Mouse (Mus musculus) limb, embryonic 12.5 days (tissue): ENCODE results near the gene Tmem199. TPM values are rescaled to one million over a fixed set of nuclear protein-coding genes. Genes with fewer than 3 reads are reported as not detected.
A peak's percentile ranks its signal among the peaks of the same experiment; 100 is the strongest.

Experiments used
- ATAC-seq: fragments of 200-750 bp; cut with Nextera tagmentation; 2 replicates; pipeline ENCODE4 v1.8.0; 2017; ENCODE audit warnings: low read depth, moderate TSS enrichment; ENCODE audit not compliant: insufficient number of reproducible peaks, insufficient read depth, low FRiP score, low TSS enrichment
- H3K27ac ChIP-seq: fragments of 300-500 bp; sonication (generic); 2 replicates; pipeline ENCODE4 v1.5.1; 2016; ENCODE audit warnings: mild to moderate bottlenecking, moderate library complexity
- H3K27me3 ChIP-seq: fragments of 300-500 bp; sonication (generic); 2 replicates; pipeline ENCODE4 v1.6.1; 2016; ENCODE audit warnings: mild to moderate bottlenecking, moderate library complexity
- H3K36me3 ChIP-seq: fragments of 300-500 bp; sonication (generic); 2 replicates; pipeline ENCODE4 v1.6.1; 2016; ENCODE audit warnings: mild to moderate bottlenecking, moderate library complexity
- H3K4me1 ChIP-seq: fragments of 300-500 bp; sonication (generic); replicated peaks from 2 replicates; pipeline ENCODE4 v1.6.1; 2016
- H3K4me2 ChIP-seq: fragments of 300-500 bp; sonication (generic); 2 replicates; pipeline ENCODE4 v1.6.1; 2016; ENCODE audit warnings: mild to moderate bottlenecking, moderate library complexity
- H3K4me3 ChIP-seq: fragments of 300-500 bp; sonication (generic); replicated peaks from 2 replicates; pipeline ENCODE4 v1.5.1; 2016; ENCODE audit warnings: mild to moderate bottlenecking
- H3K9ac ChIP-seq: fragments of 300-500 bp; sonication (generic); replicated peaks from 2 replicates; pipeline ENCODE4 v1.6.1; 2016; ENCODE audit warnings: mild to moderate bottlenecking, moderate library complexity
- H3K9me3 ChIP-seq: fragments of 300-500 bp; sonication (generic); 2 replicates; pipeline ENCODE4 v1.6.1; 2016; ENCODE audit warnings: mild to moderate bottlenecking, moderate library complexity
- WGBS: fragments of 180-500 bp; shearing (Covaris S2); methylation state at CpG from one replicate; pipeline ENCODE4 v1.1.7; 2016; 5-methylcytosine and 5-hydroxymethylcytosine counted together
- polyA plus RNA-seq: library from polyadenylated mRNA; unstranded; fragments of >200 nt; fragmentation: Nextera tagmentation; extraction: Ambion mirVana; gene quantifications from 2 replicates; pipeline ENCODE4 v1.2.1, GENCODE M21; 2016

Gene Tmem199
- polyA plus RNA-seq, 1 experiment from 2014 or later: 56.1 TPM

GRCm38 (mm10) chr11:78523241-78523955 lies 11.4 kb upstream of the Tmem199 start:
- no peaks in the 10 kb centered on the region for H3K27me3 ChIP-seq
- no peaks in the 10 kb centered on the region for H3K4me1 ChIP-seq
- no peak for ATAC-seq
- 89% methylated on average over 9 of the region's 9 CpGs for WGBS
- H3K9ac ChIP-seq: no peak overlapping the region
- H3K9me3 ChIP-seq: no peaks in the 10 kb centered on the region
- H3K27ac ChIP-seq: no peak overlapping the region
- H3K4me3 ChIP-seq: no peak overlapping the region
- no peak overlapping the region for H3K4me2 ChIP-seq
- peaks cover 99% of the 10 kb centered on the region for H3K36me3 ChIP-seq

GRCm38 (mm10) chr11:78522481-78522997 lies 10.6 kb upstream of the Tmem199 start:
- Histone ChIP-seq H3K4me3 (no peak overlapping the region), H3K9me3 (no peaks in the 10 kb centered on the region), H3K27ac (no peak overlapping the region), H3K27me3 (no peaks in the 10 kb centered on the region), H3K36me3 (peaks cover 99% of the 10 kb centered on the region), H3K9ac (no peak overlapping the region), H3K4me2 (no peak overlapping the region), H3K4me1 (no peaks in the 10 kb centered on the region)
- WGBS: 97% methylated on average over 1 of the region's 1 CpGs
- ATAC-seq: no peak

GRCm38 (mm10) chr11:78521880-78522279 lies 9.9 kb upstream of the Tmem199 start:
- 89% methylated on average over 3 of the region's 3 CpGs for WGBS

GRCm38 (mm10) chr11:78518931-78519330 lies 7.0 kb upstream of the Tmem199 start:
- no peak for ATAC-seq
- H3K27me3 ChIP-seq: no peaks in the 10 kb centered on the region
- H3K9me3 ChIP-seq: no peaks in the 10 kb centered on the region
- no peaks in the 10 kb centered on the region for H3K4me1 ChIP-seq
- no peak overlapping the region for H3K4me2 ChIP-seq
- H3K36me3 ChIP-seq: peaks cover 95% of the 10 kb centered on the region
- no peak overlapping the region for H3K27ac ChIP-seq
- H3K9ac ChIP-seq: no peak overlapping the region
- no peak overlapping the region for H3K4me3 ChIP-seq
- WGBS: 92% methylated on average over 10 of the region's 10 CpGs

More at GRCm38 (mm10) chr11:78521880-78522279, 9.9 kb upstream of the Tmem199 start:
- H3K4me1 ChIP-seq: no peaks in the 10 kb centered on the region
- no peak overlapping the region for H3K27ac ChIP-seq
- H3K36me3 ChIP-seq: peaks cover 96% of the 10 kb centered on the region
- H3K4me2 ChIP-seq: no peak overlapping the region
- no peak overlapping the region for H3K9ac ChIP-seq
- H3K4me3 ChIP-seq: no peak overlapping the region
- no peaks in the 10 kb centered on the region for H3K9me3 ChIP-seq
- ATAC-seq: no peak
- H3K27me3 ChIP-seq: no peaks in the 10 kb centered on the region

GRCm38 (mm10) chr11:78515549-78516325 lies 3.8 kb upstream of the Tmem199 start:
- Histone ChIP-seq H3K9ac (no peak overlapping the region), H3K4me1 (peaks cover 16% of the 10 kb centered on the region), H3K4me2 (no peak overlapping the region), H3K36me3 (peaks cover 66% of the 10 kb centered on the region), H3K27ac (no peak overlapping the region), H3K9me3 (no peaks in the 10 kb centered on the region), H3K4me3 (no peak overlapping the region), H3K27me3 (no peaks in the 10 kb centered on the region)
- WGBS: 67% methylated on average over 2 of the region's 2 CpGs
- no peak for ATAC-seq

GRCm38 (mm10) chr11:78513106-78513790 lies 1.3 kb upstream of the Tmem199 start:
- ATAC-seq: no peak
- H3K4me2 ChIP-seq: peak overlapping the region; percentile 86
- peaks cover 16% of the 10 kb centered on the region for H3K4me1 ChIP-seq
- H3K4me3 ChIP-seq: peak overlapping the region; percentile 69
- no peaks in the 10 kb centered on the region for H3K9me3 ChIP-seq
- WGBS: 84% methylated on average over 3 of the region's 3 CpGs
- H3K9ac ChIP-seq: peak overlapping the region; percentile 94; the same call in 1 of the 2 replicates
- no peaks in the 10 kb centered on the region for H3K27me3 ChIP-seq
- H3K27ac ChIP-seq: no peak overlapping the region
- peaks cover 56% of the 10 kb centered on the region for H3K36me3 ChIP-seq

GRCm38 (mm10) chr11:78509148-78509547 lies 2.8 kb downstream of the Tmem199 start:
- no peaks in the 10 kb centered on the region for H3K9me3 ChIP-seq
- no peak overlapping the region for H3K27ac ChIP-seq
- no peak overlapping the region for H3K4me2 ChIP-seq
- no peak overlapping the region for H3K4me3 ChIP-seq
- no peaks in the 10 kb centered on the region for H3K27me3 ChIP-seq
- 85% methylated on average over 5 of the region's 5 CpGs for WGBS
- H3K9ac ChIP-seq: no peak overlapping the region
- H3K36me3 ChIP-seq: peaks cover 47% of the 10 kb centered on the region
- peaks cover 16% of the 10 kb centered on the region for H3K4me1 ChIP-seq
- ATAC-seq: no peak

GRCm38 (mm10) chr11:78505430-78505829 lies 6.5 kb downstream of the Tmem199 start:
- Histone ChIP-seq H3K4me2 (no peak overlapping the region), H3K36me3 (peaks cover 42% of the 10 kb centered on the region), H3K4me3 (no peak overlapping the region), H3K4me1 (no peaks in the 10 kb centered on the region), H3K27ac (no peak overlapping the region), H3K27me3 (peaks cover 17% of the 10 kb centered on the region), H3K9ac (no peak overlapping the region), H3K9me3 (no peaks in the 10 kb centered on the region)
- ATAC-seq: no peak
- 86% methylated on average over 3 of the region's 3 CpGs for WGBS

- peaks cover 3% of the 10 kb centered on the region; the same call in 1 of the 2 replicates for H3K4me1 ChIP-seq
- peaks cover 25% of the 10 kb centered on the region for H3K36me3 ChIP-seq
- peaks cover 36% of the 10 kb centered on the region for H3K27me3 ChIP-seq
- H3K4me2 ChIP-seq: no peak within 1 kb of the TSS
- no peak within 1 kb of the TSS for H3K27ac ChIP-seq
- no peaks in the 10 kb centered on the region for H3K9me3 ChIP-seq
- WGBS: 74% methylated on average over 7 of the region's 7 CpGs
- no peak within 1 kb of the TSS for H3K9ac ChIP-seq
- H3K4me3 ChIP-seq: no peak within 1 kb of the TSS
- no peak for ATAC-seq
Measured at GRCm38 (mm10) chr11:78502909-78503650, 8.9 kb downstream of the Tmem199 start, which contains the start of gene Sebox. Gene Sebox (plus strand): TSS chr11:78503447.

GRCm38 (mm10) chr11:78501529-78501928 lies 10.4 kb downstream of the Tmem199 start:
- WGBS: 77% methylated on average over 20 of the region's 20 CpGs
- Histone ChIP-seq H3K4me1 (peaks cover 12% of the 10 kb centered on the region), H3K36me3 (peaks cover 10% of the 10 kb centered on the region), H3K4me2 (no peak overlapping the region), H3K27ac (no peak overlapping the region), H3K27me3 (peaks cover 44% of the 10 kb centered on the region), H3K4me3 (no peak overlapping the region), H3K9ac (no peak overlapping the region), H3K9me3 (no peaks in the 10 kb centered on the region)
- no peak for ATAC-seq
